Comparison of ENCODE assay signal across 8 mouse cellular contexts in genomic region chr11:87736647-87737134, GRCm38 (mm10). TPM values are rescaled to one million over a fixed set of nuclear protein-coding genes. Genes with fewer than 3 reads are reported as not detected.
DNase-seq lines count a peak whose midpoint lies in the region; ATAC-seq and TF ChIP-seq lines count a peak whose summit lies in the region.

No protein-coding gene starts in this region.

- peaks cover 48% of the 10 kb centered on the region for H3K27me3 ChIP-seq in E14TG2a.4 (ENCODE audit: insufficient read depth, low read length)
- no peaks in the 10 kb centered on the region; the same call in 1 of the 2 replicates for H3K27me3 ChIP-seq in forebrain, embryonic 11.5 days (ENCODE audit: control insufficient read depth, insufficient read depth, low read length)
- no peaks in the 10 kb centered on the region for H3K27me3 ChIP-seq in heart, postnatal 0 days (ENCODE audit: control insufficient read depth, insufficient read depth, low read length)
- H3K27me3 ChIP-seq in lung, embryonic 15.5 days: no peaks in the 10 kb centered on the region
- no peaks in the 10 kb centered on the region for H3K27me3 ChIP-seq in neural tube, embryonic 15.5 days (replicated peaks)

- TF ChIP-seq CTCF in E14TG2a.4 (conservative IDR thresholded peaks at IDR 0.05; ENCODE audit: low read length): no peak
- no peak for TF ChIP-seq CTCF in heart, postnatal 0 days (IDR thresholded peaks at IDR 0.05; ENCODE audit: low read depth)

- H3K9ac ChIP-seq in forebrain, embryonic 11.5 days (ENCODE audit: low read length): peak overlapping the region; percentile 68
- H3K9ac ChIP-seq in heart, postnatal 0 days (replicated peaks; ENCODE audit: low read depth, low read length): peak overlapping the region; percentile 50; the same call in 1 of the 2 replicates
- peak overlapping the region; percentile 50 for H3K9ac ChIP-seq in lung, embryonic 15.5 days
- peak overlapping the region; percentile 62 for H3K9ac ChIP-seq in neural tube, embryonic 15.5 days (replicated peaks)

- H3K4me3 ChIP-seq in E14TG2a.4 (replicated peaks; ENCODE audit: low read length): peak overlapping the region; percentile 74
- H3K4me3 ChIP-seq in forebrain, embryonic 11.5 days (ENCODE audit: low read depth, low read length): peak overlapping the region; percentile 67
- peak overlapping the region; percentile 75 for H3K4me3 ChIP-seq in heart, postnatal 0 days (ENCODE audit: low read depth, low read length)
- peak overlapping the region; percentile 72 for H3K4me3 ChIP-seq in lung, embryonic 15.5 days
- H3K4me3 ChIP-seq in neural tube, embryonic 15.5 days (replicated peaks): peak overlapping the region; percentile 90

- peak overlapping the region; percentile 88 for H3K4me2 ChIP-seq in forebrain, embryonic 11.5 days (ENCODE audit: low read depth, low read length, severe bottlenecking)
- peak overlapping the region; percentile 88 for H3K4me2 ChIP-seq in heart, postnatal 0 days (ENCODE audit: low read depth, low read length)
- peak overlapping the region; percentile 75 for H3K4me2 ChIP-seq in lung, embryonic 15.5 days
- H3K4me2 ChIP-seq in neural tube, embryonic 15.5 days: peak overlapping the region; percentile 83

- peak; percentile 74 for ATAC-seq in forebrain, embryonic 11.5 days (replicated peaks; ENCODE audit: low FRiP score)
- ATAC-seq in heart, postnatal 0 days (ENCODE audit: insufficient read depth, low read depth): peak; percentile 58
- peak; percentile 85 for ATAC-seq in lung, embryonic 15.5 days (ENCODE audit: borderline replicate concordance, extremely low read depth, low FRiP score, low TSS enrichment)
- ATAC-seq in neural tube, embryonic 15.5 days (ENCODE audit: low FRiP score): peak; percentile 72

- DNase-seq in brain, adult 2 months (ENCODE audit: low read depth, low spot score): peak; percentile 73
- peak; percentile 82 for DNase-seq in forebrain, embryonic 11.5 days (ENCODE audit: low spot score)
- peak; percentile 60 for DNase-seq in heart, postnatal 0 days (ENCODE audit: low spot score)
- peak; percentile 64 to 77 for DNase-seq in kidney, postnatal 25 days
- peak; percentile 74 to 80 for DNase-seq in thymus, adult 18-20 months

- H3K9me3 ChIP-seq in E14TG2a.4 (ENCODE audit: low read length): no peaks in the 10 kb centered on the region
- no peaks in the 10 kb centered on the region for H3K9me3 ChIP-seq in forebrain, embryonic 11.5 days (ENCODE audit: control insufficient read depth, low read length)
- no peaks in the 10 kb centered on the region for H3K9me3 ChIP-seq in heart, postnatal 0 days (replicated peaks; ENCODE audit: control insufficient read depth, low read length)
- no peaks in the 10 kb centered on the region for H3K9me3 ChIP-seq in lung, embryonic 15.5 days
- no peaks in the 10 kb centered on the region for H3K9me3 ChIP-seq in neural tube, embryonic 15.5 days (replicated peaks)

- peaks cover 43% of the 10 kb centered on the region for H3K4me1 ChIP-seq in E14TG2a.4 (replicated peaks; ENCODE audit: low read depth, low read length)
- H3K4me1 ChIP-seq in forebrain, embryonic 11.5 days (replicated peaks; ENCODE audit: control insufficient read depth, insufficient read depth, low read length): peaks cover 3% of the 10 kb centered on the region; the same call in 1 of the 2 replicates
- peaks cover 13% of the 10 kb centered on the region for H3K4me1 ChIP-seq in heart, postnatal 0 days (ENCODE audit: control insufficient read depth, insufficient read depth)
- peaks cover 17% of the 10 kb centered on the region for H3K4me1 ChIP-seq in lung, embryonic 15.5 days
- peaks cover 15% of the 10 kb centered on the region for H3K4me1 ChIP-seq in neural tube, embryonic 15.5 days

- peaks cover 22% of the 10 kb centered on the region for H3K36me3 ChIP-seq in E14TG2a.4 (ENCODE audit: insufficient read depth, low read length)
- H3K36me3 ChIP-seq in forebrain, embryonic 11.5 days (ENCODE audit: control insufficient read depth, insufficient read depth, low read length): no peaks in the 10 kb centered on the region
- peaks cover 23% of the 10 kb centered on the region for H3K36me3 ChIP-seq in heart, postnatal 0 days (replicated peaks; ENCODE audit: control insufficient read depth, insufficient read depth, low read length)
- H3K36me3 ChIP-seq in lung, embryonic 15.5 days: peaks cover 18% of the 10 kb centered on the region
- peaks cover 21% of the 10 kb centered on the region for H3K36me3 ChIP-seq in neural tube, embryonic 15.5 days

- TF ChIP-seq EP300 in heart, postnatal 0 days (IDR thresholded peaks at IDR 0.05; ENCODE audit: low read depth): no peak

- 3% methylated on average over 31 of the region's 31 CpGs for WGBS in forebrain, embryonic 11.5 days
- WGBS in heart, postnatal 0 days: 1% methylated on average over 31 of the region's 31 CpGs
- WGBS in lung, embryonic 15.5 days: under 1% methylated on average over 31 of the region's 31 CpGs
- under 1% methylated on average over 31 of the region's 31 CpGs for WGBS in neural tube, embryonic 15.5 days

- H3K27ac ChIP-seq in forebrain, embryonic 11.5 days (ENCODE audit: low read depth, low read length): peak overlapping the region; percentile 50; the same call in 1 of the 2 replicates
- H3K27ac ChIP-seq in heart, postnatal 0 days (ENCODE audit: low read depth): peak overlapping the region; percentile 77
- peak overlapping the region; percentile 90 for H3K27ac ChIP-seq in lung, embryonic 15.5 days
- peak overlapping the region; percentile 83 for H3K27ac ChIP-seq in neural tube, embryonic 15.5 days (replicated peaks)

RNA-seq across cellular contexts. Expression of gene Supt4a, which starts 0.7 kb away (rescaled TPM):
- polyA plus RNA-seq in forebrain, embryonic 11.5 days (2014; fragmentation: Nextera tagmentation; extraction: Ambion mirVana): 132 and 133 TPM in 2 replicates
- total RNA-seq in heart, postnatal 0 days (2014; rRNA removed; ENCODE audit: low replicate concordance): 50.3 and 73.7 TPM in 2 replicates
- 101 and 104 TPM in 2 replicates for polyA plus RNA-seq in heart, postnatal 0 days (2015; fragmentation: Nextera tagmentation; extraction: Ambion mirVana)
- polyA plus RNA-seq in lung, embryonic 15.5 days (2015; fragmentation: Nextera tagmentation; extraction: Ambion mirVana): 144 and 155 TPM in 2 replicates
- polyA plus RNA-seq in neural tube, embryonic 15.5 days (2015; fragmentation: Nextera tagmentation; extraction: Ambion mirVana): 129 and 144 TPM in 2 replicates

RNA-seq across cellular contexts. Expression of gene Tspoap1, which starts 23.6 kb away (rescaled TPM):
- 18.8 and 19.9 TPM in 2 replicates for polyA plus RNA-seq in forebrain, embryonic 11.5 days (2014; fragmentation: Nextera tagmentation; extraction: Ambion mirVana)
- total RNA-seq in heart, postnatal 0 days (2014; rRNA removed; ENCODE audit: low replicate concordance): 1.6 TPM in 1 of 2 replicates, not detected in the other
- 0.12 TPM in 1 of 2 replicates, not detected in the other for polyA plus RNA-seq in heart, postnatal 0 days (2015; fragmentation: Nextera tagmentation; extraction: Ambion mirVana)
- polyA plus RNA-seq in lung, embryonic 15.5 days (2015; fragmentation: Nextera tagmentation; extraction: Ambion mirVana): 1.4 and 2.7 TPM in 2 replicates
- polyA plus RNA-seq in neural tube, embryonic 15.5 days (2015; fragmentation: Nextera tagmentation; extraction: Ambion mirVana): 34.5 and 43.8 TPM in 2 replicates

RNA-seq across cellular contexts. Expression of gene Mpo, which starts 56.7 kb away (rescaled TPM):
- polyA plus RNA-seq in forebrain, embryonic 11.5 days (2014; fragmentation: Nextera tagmentation; extraction: Ambion mirVana): 3.6 and 3.9 TPM in 2 replicates
- 0.46 and 2.6 TPM in 2 replicates for total RNA-seq in heart, postnatal 0 days (2014; rRNA removed; ENCODE audit: low replicate concordance)
- polyA plus RNA-seq in heart, postnatal 0 days (2015; fragmentation: Nextera tagmentation; extraction: Ambion mirVana): 0.26 and 0.36 TPM in 2 replicates
- polyA plus RNA-seq in lung, embryonic 15.5 days (2015; fragmentation: Nextera tagmentation; extraction: Ambion mirVana): 0.71 and 2.4 TPM in 2 replicates
- polyA plus RNA-seq in neural tube, embryonic 15.5 days (2015; fragmentation: Nextera tagmentation; extraction: Ambion mirVana): 0.51 and 2.5 TPM in 2 replicates

Comparison
In these comparisons a context has a peak if more than half of its experiments do, and no peak if none do; other contexts are left out.
1. Peak in every context shown above with its lines: DNase-seq, ATAC-seq, H3K4me3 ChIP-seq and H3K27ac ChIP-seq.